Mouse (Mus musculus): ENCODE data around the gene Snapc3. TPM values are rescaled to one million over a fixed set of nuclear protein-coding genes. Genes with fewer than 3 reads are reported as not detected.

Gene Snapc3
- polyA plus RNA-seq, 1 experiment from 2014 or later: 56.5 TPM

DNA sequence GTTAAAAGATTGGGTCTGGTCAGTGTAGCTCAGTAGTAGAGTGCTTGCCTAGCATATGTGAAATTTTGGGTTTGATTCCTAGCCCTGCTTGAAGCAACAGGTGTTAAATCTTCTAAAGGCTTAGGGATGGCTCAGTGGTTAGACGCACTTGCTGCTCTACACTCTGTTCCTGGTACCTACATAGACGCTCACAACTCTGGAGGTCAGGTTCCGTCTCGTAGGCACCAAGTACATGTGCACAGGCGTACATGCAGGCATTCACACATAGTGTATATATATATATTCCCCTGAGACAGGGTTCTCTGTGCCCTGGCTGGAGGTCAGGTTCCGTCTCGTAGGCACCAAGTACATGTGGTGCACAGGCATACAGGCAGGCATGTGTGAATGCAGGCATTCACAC lies 9.6 kb downstream of the Snapc3 start:
- Histone ChIP-seq H3K4me3 (no peak overlapping the region), H3K27me3 (ENCODE audit: low read depth, poor library complexity, severe bottlenecking) (no peaks in the 10 kb centered on the region), H3K27ac (no peak overlapping the region), H3K36me3 (peaks cover 100% of the 10 kb centered on the region), H3K4me1 (no peaks in the 10 kb centered on the region), H3K9me3 (replicated peaks) (no peaks in the 10 kb centered on the region)
- DNase-seq (ENCODE audit: low spot score): no peak
- 96% methylated on average over 7 of the region's 7 CpGs for WGBS

DNA sequence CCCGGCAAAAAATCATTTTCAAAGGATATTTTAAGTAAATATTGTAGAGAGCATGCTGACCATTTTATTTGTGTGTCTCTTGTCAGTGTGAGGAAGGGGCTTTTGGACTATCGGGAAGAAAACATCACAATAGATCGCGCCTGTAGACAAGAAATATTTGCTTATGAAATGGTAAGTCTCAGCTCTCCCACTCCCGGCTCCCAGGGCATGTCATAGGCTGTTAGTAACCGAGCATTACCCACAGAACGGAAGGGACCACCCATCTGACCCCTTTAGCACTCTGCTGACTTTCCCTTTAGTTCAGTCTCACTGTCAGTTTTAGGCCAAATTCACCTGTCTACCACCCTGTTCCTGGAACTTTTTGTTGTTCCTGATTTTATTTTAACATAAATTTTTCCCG lies 10.2 kb downstream of the Snapc3 start:
- no peak for DNase-seq (ENCODE audit: low spot score)
- 96% methylated on average over 8 of the region's 8 CpGs for WGBS
- H3K27me3 ChIP-seq (ENCODE audit: low read depth, poor library complexity, severe bottlenecking): no peaks in the 10 kb centered on the region
- no peak overlapping the region for H3K27ac ChIP-seq
- H3K9me3 ChIP-seq (replicated peaks): no peaks in the 10 kb centered on the region
- H3K4me1 ChIP-seq: no peaks in the 10 kb centered on the region
- H3K4me3 ChIP-seq: no peak overlapping the region
- peaks cover 99% of the 10 kb centered on the region for H3K36me3 ChIP-seq

GRCm38 (mm10) chr4:83428845-83429244 lies 11.3 kb downstream of the Snapc3 start:
- no peak overlapping the region for H3K4me3 ChIP-seq
- DNase-seq (ENCODE audit: low spot score): no peak
- no peak overlapping the region for H3K27ac ChIP-seq
- H3K27me3 ChIP-seq (ENCODE audit: low read depth, poor library complexity, severe bottlenecking): no peaks in the 10 kb centered on the region
- peaks cover 99% of the 10 kb centered on the region for H3K36me3 ChIP-seq
- H3K4me1 ChIP-seq: no peaks in the 10 kb centered on the region
- 92% methylated on average over 4 of the region's 4 CpGs for WGBS
- no peaks in the 10 kb centered on the region for H3K9me3 ChIP-seq (replicated peaks)

DNA sequence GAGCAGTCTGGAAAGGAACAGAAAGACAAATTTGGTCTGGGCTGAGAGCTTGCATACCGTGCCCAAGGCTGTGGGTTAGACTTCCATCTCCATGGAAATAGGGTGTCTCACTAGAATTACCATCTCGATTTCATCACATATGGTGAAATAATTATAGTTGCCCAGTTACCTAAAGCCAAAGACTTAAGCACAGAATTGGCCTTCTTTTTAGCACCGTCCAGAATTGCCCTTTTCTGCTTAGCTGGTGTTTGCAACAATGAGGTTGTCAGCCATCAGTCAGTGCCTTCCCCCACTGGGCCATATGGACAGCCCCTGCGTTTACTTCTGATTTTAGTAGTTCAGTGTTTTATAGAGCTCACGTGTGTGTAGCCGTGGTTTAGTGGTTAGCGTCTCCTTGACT lies 14.4 kb downstream of the Snapc3 start:
- H3K4me1 ChIP-seq: no peaks in the 10 kb centered on the region
- H3K27me3 ChIP-seq (ENCODE audit: low read depth, poor library complexity, severe bottlenecking): no peaks in the 10 kb centered on the region
- H3K36me3 ChIP-seq: peaks cover 99% of the 10 kb centered on the region
- no peak overlapping the region for H3K4me3 ChIP-seq
- WGBS: 95% methylated on average over 7 of the region's 7 CpGs
- no peak overlapping the region for H3K27ac ChIP-seq
- no peaks in the 10 kb centered on the region for H3K9me3 ChIP-seq (replicated peaks)
- DNase-seq (ENCODE audit: low spot score): no peak

DNA sequence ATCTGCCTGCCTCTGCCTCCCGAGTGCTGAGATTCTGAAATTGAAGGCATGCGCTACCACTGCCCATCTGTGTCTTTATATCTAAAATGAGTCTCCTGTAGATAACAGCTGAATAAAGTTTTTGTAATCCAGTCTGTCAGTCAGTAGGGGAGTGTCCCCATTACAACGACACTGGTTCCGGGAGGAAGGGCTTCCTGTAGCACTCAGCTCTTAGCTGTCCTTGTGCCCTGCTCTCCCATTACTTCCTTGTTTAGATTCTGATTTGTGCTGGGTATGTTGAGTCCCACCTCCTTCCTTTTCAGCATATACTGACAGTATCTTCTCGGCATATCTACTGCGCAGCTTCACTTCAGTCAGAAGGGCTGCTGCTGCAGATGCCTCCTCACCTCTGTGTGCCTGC lies 15.4 kb downstream of the Snapc3 start:
- Histone ChIP-seq H3K9me3 (replicated peaks) (no peaks in the 10 kb centered on the region), H3K27ac (no peak overlapping the region), H3K4me3 (no peak overlapping the region), H3K4me1 (no peaks in the 10 kb centered on the region), H3K36me3 (peaks cover 99% of the 10 kb centered on the region), H3K27me3 (ENCODE audit: low read depth, poor library complexity, severe bottlenecking) (no peaks in the 10 kb centered on the region)
- WGBS: 97% methylated on average over 6 of the region's 6 CpGs
- no peak for DNase-seq (ENCODE audit: low spot score)

DNA sequence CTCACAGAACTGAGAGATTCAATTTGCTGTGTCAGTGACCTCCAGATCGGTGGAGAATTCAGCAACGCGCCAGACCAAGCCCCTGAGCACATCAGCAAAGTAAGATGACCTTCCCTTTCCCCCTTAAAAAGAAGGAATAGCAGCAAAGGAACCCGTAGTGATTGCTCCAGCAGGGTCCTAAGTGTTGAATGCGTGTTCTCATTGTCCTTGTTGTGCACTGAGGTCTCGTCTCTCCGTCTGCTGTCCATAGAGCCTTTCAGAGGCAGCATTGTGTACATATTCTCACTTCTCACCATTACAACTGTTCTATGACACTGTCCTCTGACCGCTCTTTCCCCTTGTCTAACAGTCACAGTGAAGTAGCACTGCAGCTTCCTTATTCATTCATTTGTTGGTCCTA lies 18.9 kb downstream of the Snapc3 start:
- Histone ChIP-seq H3K9me3 (replicated peaks) (no peaks in the 10 kb centered on the region), H3K27me3 (ENCODE audit: low read depth, poor library complexity, severe bottlenecking) (no peaks in the 10 kb centered on the region), H3K4me3 (no peak overlapping the region), H3K4me1 (no peaks in the 10 kb centered on the region), H3K27ac (no peak overlapping the region), H3K36me3 (peaks cover 99% of the 10 kb centered on the region)
- no peak for DNase-seq (ENCODE audit: low spot score)
- 96% methylated on average over 8 of the region's 8 CpGs for WGBS

DNA sequence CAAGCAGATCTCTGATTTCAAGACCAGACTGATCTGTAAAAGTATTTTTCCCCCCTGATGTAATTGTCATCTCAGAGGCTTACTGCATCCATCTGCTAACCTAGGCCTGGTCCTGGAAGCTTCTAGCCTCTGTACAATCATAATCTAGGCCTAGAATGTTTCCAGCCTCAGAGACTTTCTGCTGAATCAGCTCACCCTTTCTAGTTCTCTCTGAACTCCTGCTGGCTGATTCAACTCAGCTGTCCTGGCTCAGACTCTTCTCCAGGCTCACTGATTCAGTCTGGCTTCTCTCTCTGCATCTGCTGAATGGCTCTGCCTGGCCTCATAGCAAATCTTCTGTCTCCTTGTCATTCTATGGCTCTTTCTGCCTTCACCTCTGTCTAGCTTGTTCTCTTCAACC lies 20.6 kb downstream of the Snapc3 start:
- no peaks in the 10 kb centered on the region for H3K27me3 ChIP-seq (ENCODE audit: low read depth, poor library complexity, severe bottlenecking)
- H3K4me1 ChIP-seq: no peaks in the 10 kb centered on the region
- H3K9me3 ChIP-seq (replicated peaks): no peaks in the 10 kb centered on the region
- H3K27ac ChIP-seq: no peak overlapping the region
- no peak for DNase-seq (ENCODE audit: low spot score)
- peaks cover 96% of the 10 kb centered on the region for H3K36me3 ChIP-seq
- H3K4me3 ChIP-seq: no peak overlapping the region

DNA sequence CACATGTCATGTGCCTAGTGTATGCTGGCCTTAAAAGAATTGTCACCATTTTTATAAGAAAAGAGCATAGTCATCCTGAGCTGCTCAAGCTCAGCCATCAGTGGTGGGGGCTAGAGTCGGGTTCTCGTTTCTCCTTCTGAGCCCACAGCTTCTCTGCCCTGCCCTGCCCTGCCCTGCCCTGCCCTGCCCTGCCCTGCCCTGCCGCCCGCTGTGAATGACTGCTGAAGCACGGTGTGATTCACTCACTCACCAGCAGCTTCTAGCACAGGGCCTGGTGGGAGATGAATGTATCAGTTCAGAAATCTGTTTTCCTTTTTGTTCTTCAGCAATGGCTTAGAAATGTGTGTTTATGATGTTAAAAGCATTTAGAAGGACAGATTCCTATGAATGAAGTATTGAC lies 21.5 kb downstream of the Snapc3 start:
- H3K4me3 ChIP-seq: no peak overlapping the region
- no peaks in the 10 kb centered on the region for H3K9me3 ChIP-seq (replicated peaks)
- H3K36me3 ChIP-seq: peaks cover 86% of the 10 kb centered on the region
- WGBS: 76% methylated on average over 5 of the region's 5 CpGs
- no peak overlapping the region for H3K27ac ChIP-seq
- no peaks in the 10 kb centered on the region for H3K27me3 ChIP-seq (ENCODE audit: low read depth, poor library complexity, severe bottlenecking)
- no peaks in the 10 kb centered on the region for H3K4me1 ChIP-seq
- DNase-seq (ENCODE audit: low spot score): no peak

DNA sequence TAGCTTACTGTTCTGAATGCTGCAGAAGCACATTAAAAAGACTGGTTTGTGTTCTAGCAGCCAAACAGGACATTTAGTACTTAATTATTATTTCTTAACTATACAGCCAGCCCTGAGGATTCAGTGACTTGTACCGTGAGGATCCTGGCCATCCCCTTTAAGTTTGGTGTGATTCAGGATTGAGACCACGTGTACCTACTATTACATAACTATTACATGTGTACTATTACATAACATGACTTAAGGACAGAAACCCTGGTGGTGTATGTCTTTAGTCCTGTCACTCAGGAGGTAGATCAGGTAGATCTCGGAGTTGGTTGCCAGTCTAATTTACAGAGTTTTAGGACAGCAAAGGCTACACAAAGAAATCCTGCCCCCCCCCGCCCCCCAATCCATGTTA lies 23.5 kb downstream of the Snapc3 start:
- no peaks in the 10 kb centered on the region for H3K4me1 ChIP-seq
- H3K36me3 ChIP-seq: peaks cover 66% of the 10 kb centered on the region
- no peak overlapping the region for H3K27ac ChIP-seq
- H3K9me3 ChIP-seq (replicated peaks): no peaks in the 10 kb centered on the region
- H3K4me3 ChIP-seq: no peak overlapping the region
- no peak for DNase-seq (ENCODE audit: low spot score)
- no peaks in the 10 kb centered on the region for H3K27me3 ChIP-seq (ENCODE audit: low read depth, poor library complexity, severe bottlenecking)
- WGBS: 89% methylated on average over 4 of the region's 4 CpGs

- Histone ChIP-seq H3K36me3 (peaks cover 68% of the 10 kb centered on the region), H3K27me3 (ENCODE audit: low read depth, poor library complexity, severe bottlenecking) (no peaks in the 10 kb centered on the region), H3K9me3 (replicated peaks) (no peaks in the 10 kb centered on the region), H3K4me3 (no peak overlapping the region), H3K27ac (no peak overlapping the region), H3K4me1 (no peaks in the 10 kb centered on the region)
- 96% methylated on average over 4 of the region's 4 CpGs for WGBS
- DNase-seq (ENCODE audit: low spot score): no peak
Measured at GRCm38 (mm10) chr4:83450785-83451184, 33.3 kb downstream of the Snapc3 start.

- Histone ChIP-seq H3K4me3 (no peak overlapping the region), H3K27ac (no peak overlapping the region), H3K4me1 (no peaks in the 10 kb centered on the region), H3K36me3 (peaks cover 96% of the 10 kb centered on the region), H3K27me3 (ENCODE audit: low read depth, poor library complexity, severe bottlenecking) (no peaks in the 10 kb centered on the region), H3K9me3 (replicated peaks) (no peaks in the 10 kb centered on the region)
- no peak for DNase-seq (ENCODE audit: low spot score)
- 94% methylated on average over 5 of the region's 5 CpGs for WGBS
Measured at GRCm38 (mm10) chr4:83460106-83460505, 42.6 kb downstream of the Snapc3 start.

DNA sequence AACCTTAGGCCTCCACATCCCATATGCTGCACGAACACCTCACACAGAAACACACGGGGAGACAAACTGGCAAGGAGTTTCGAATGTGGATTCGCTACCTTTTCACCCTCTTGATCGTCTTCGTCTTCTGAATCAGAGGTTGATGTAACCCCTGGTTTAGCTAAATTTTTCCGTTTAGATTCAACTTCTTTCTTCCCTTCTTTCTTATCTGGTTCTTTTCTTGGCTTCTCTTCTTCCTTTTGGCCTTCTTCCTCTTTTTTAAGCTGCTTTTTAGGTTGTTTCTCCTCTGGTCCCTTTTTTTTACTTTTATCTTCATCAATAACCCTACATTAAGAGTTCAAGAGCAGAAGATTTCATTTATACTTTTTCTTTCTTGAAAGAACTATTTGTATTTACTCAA lies 47.3 kb downstream of the Snapc3 start:
- Histone ChIP-seq H3K27me3 (ENCODE audit: low read depth, poor library complexity, severe bottlenecking) (no peaks in the 10 kb centered on the region), H3K4me3 (no peak overlapping the region), H3K4me1 (no peaks in the 10 kb centered on the region), H3K9me3 (replicated peaks) (no peaks in the 10 kb centered on the region), H3K36me3 (peaks cover 95% of the 10 kb centered on the region), H3K27ac (no peak overlapping the region)
- DNase-seq (ENCODE audit: low spot score): no peak
- 96% methylated on average over 7 of the region's 7 CpGs for WGBS

GRCm38 (mm10) chr4:83467615-83468014 lies 50.1 kb downstream of the Snapc3 start:
- H3K27me3 ChIP-seq (ENCODE audit: low read depth, poor library complexity, severe bottlenecking): no peaks in the 10 kb centered on the region
- DNase-seq (ENCODE audit: low spot score): no peak
- no peaks in the 10 kb centered on the region for H3K9me3 ChIP-seq (replicated peaks)
- H3K4me3 ChIP-seq: no peak overlapping the region
- peaks cover 97% of the 10 kb centered on the region for H3K36me3 ChIP-seq
- no peak overlapping the region for H3K27ac ChIP-seq
- no peaks in the 10 kb centered on the region for H3K4me1 ChIP-seq
- 93% methylated on average over 7 of the region's 7 CpGs for WGBS

DNA sequence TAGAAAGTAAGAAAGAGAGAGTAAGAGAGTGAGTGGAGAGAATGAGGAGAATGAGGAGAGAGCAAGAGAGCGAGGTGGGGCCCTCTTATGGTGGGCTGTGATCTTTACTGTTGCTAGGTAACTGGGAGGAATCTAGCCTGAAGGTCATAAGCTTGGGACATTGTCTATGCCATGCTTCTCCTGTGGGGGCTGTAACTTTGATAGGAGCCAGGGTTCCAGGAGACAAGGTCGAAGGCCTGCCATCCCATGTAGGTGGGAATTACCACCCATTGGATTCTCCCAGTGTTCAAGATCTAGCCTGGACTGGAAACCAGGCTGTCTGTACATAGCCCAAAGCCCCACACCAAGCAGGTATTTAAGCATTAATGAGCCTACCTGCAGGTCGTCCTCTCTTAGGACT lies 50.7 kb downstream of the Snapc3 start:
- Histone ChIP-seq H3K9me3 (replicated peaks) (no peaks in the 10 kb centered on the region), H3K27me3 (ENCODE audit: low read depth, poor library complexity, severe bottlenecking) (no peaks in the 10 kb centered on the region), H3K36me3 (peaks cover 97% of the 10 kb centered on the region), H3K27ac (no peak overlapping the region), H3K4me1 (no peaks in the 10 kb centered on the region), H3K4me3 (no peak overlapping the region)
- 93% methylated on average over 3 of the region's 3 CpGs for WGBS
- no peak for DNase-seq (ENCODE audit: low spot score)
